Mouse (Mus musculus) kidney, postnatal 0 days (tissue): ENCODE measurements around the gene Trnp1. TPM values are rescaled to one million over a fixed set of nuclear protein-coding genes. Genes with fewer than 3 reads are reported as not detected.

Experiments used
- ATAC-seq: fragments of 200-750 bp; cut with Nextera tagmentation; replicated peaks from 2 replicates; pipeline ENCODE4 v1.8.0; 2017; ENCODE audit warnings: low read depth, moderate number of reproducible peaks, moderate TSS enrichment, moderate library complexity; ENCODE audit not compliant: low FRiP score
- DNase-seq: peaks from one replicate; pipeline ENCODE4 v3.0.0-alpha.2; 2016; ENCODE audit warnings: low spot score
- H3K27ac ChIP-seq: fragments of 300-500 bp; sonication (generic); 2 replicates; pipeline ENCODE4 v1.5.1; 2014; ENCODE audit warnings: mild to moderate bottlenecking
- H3K27me3 ChIP-seq: fragments of 300-500 bp; sonication (generic); 2 replicates; pipeline ENCODE4 v1.6.1; 2014; ENCODE audit warnings: low read length, mixed read lengths; ENCODE audit not compliant: insufficient read depth
- H3K36me3 ChIP-seq: fragments of 300-500 bp; sonication (generic); 2 replicates; pipeline ENCODE4 v1.6.1; 2014; ENCODE audit warnings: low read length, mixed read lengths; ENCODE audit not compliant: insufficient read depth
- H3K4me1 ChIP-seq: fragments of 300-500 bp; sonication (generic); replicated peaks from 2 replicates; pipeline ENCODE4 v1.6.1; 2014; ENCODE audit warnings: antibody characterized with exemption, low read length, mixed read lengths; ENCODE audit not compliant: insufficient read depth
- H3K4me2 ChIP-seq: fragments of 300-500 bp; sonication (generic); 2 replicates; pipeline ENCODE4 v1.6.1; 2014; ENCODE audit warnings: mild to moderate bottlenecking, low read length, moderate library complexity, mixed read lengths
- H3K4me3 ChIP-seq: fragments of 300-500 bp; sonication (generic); replicated peaks from 2 replicates; pipeline ENCODE4 v1.5.1; 2014; ENCODE audit warnings: low read depth, low read length
- H3K9ac ChIP-seq: fragments of 300-500 bp; sonication (generic); 2 replicates; pipeline ENCODE4 v1.6.1; 2014; ENCODE audit warnings: low read depth, low read length
- H3K9me3 ChIP-seq: fragments of 300-500 bp; sonication (generic); replicated peaks from 2 replicates; pipeline ENCODE4 v1.6.1; 2016; ENCODE audit warnings: low read length, inconsistent platforms, mixed read lengths
- CTCF ChIP-seq: IDR thresholded peaks from 2 replicates; pipeline ENCODE4 v1.5.1; 2016; ENCODE audit warnings: antibody characterized with exemption, low read depth, mild to moderate bottlenecking, moderate library complexity
- WGBS: fragments of 180-500 bp; shearing (Covaris S2); extraction: QIAGEN DNeasy Blood & Tissue Kit; methylation state at CpG from one replicate; pipeline ENCODE4 v1.1.7; 2014; 5-methylcytosine and 5-hydroxymethylcytosine counted together
- polyA plus RNA-seq: library from polyadenylated mRNA; unstranded; fragments of >200 nt; fragmentation: Nextera tagmentation; extraction: Ambion mirVana; gene quantifications from 2 replicates; pipeline ENCODE4 v1.2.1, GENCODE M21; 2015

Trnp1 gene
- polyA plus RNA-seq, 1 experiment from 2014 or later = 1.5 TPM

DNA sequence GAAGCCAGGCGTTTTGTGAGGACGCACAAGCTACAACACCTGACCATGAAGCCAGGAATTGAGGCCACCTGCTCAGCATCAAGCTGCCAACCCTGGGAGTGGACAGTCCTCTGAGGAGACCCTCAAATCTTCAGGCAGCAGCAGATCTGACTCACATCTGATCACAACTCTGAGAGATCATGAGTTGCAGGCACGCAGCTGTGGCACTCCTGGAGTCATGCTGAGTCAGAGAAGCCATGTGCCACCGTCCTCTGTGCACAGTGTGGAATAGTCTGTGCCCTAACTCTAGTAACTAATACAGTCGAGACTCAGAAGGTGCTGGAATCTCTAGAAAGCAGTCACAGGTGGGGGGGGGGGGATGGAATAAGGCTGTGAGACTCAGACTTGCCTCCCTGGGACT, 51.0 kb downstream of the Trnp1 start:
- ATAC-seq (no peak), DNase-seq (no peak)
- WGBS = 57% methylated on average over 5 of the region's 5 CpGs
- Histone ChIP-seq H3K4me2 (no peak overlapping the region), H3K4me3 (no peak overlapping the region), H3K9ac (no peak overlapping the region), H3K4me1 (no peaks in the 10 kb centered on the region), H3K36me3 (no peaks in the 10 kb centered on the region), H3K27me3 (no peaks in the 10 kb centered on the region), H3K27ac (no peak overlapping the region), H3K9me3 (no peaks in the 10 kb centered on the region)
- no peak for TF ChIP-seq CTCF

GRCm38 (mm10) chr4:133445727-133446126, 52.6 kb downstream of the Trnp1 start:
- Histone ChIP-seq H3K27ac (no peak overlapping the region), H3K9me3 (no peaks in the 10 kb centered on the region), H3K27me3 (no peaks in the 10 kb centered on the region), H3K36me3 (no peaks in the 10 kb centered on the region), H3K4me1 (no peaks in the 10 kb centered on the region; the same call in 1 of the 2 replicates), H3K9ac (no peak overlapping the region), H3K4me3 (no peak overlapping the region), H3K4me2 (no peak overlapping the region)
- 89% methylated on average over 5 of the region's 5 CpGs for WGBS
- ATAC-seq (no peak), DNase-seq (no peak)
- no peak for TF ChIP-seq CTCF

GRCm38 (mm10) chr4:133443085-133443484, 55.3 kb downstream of the Trnp1 start:
- Histone ChIP-seq H3K36me3 (no peaks in the 10 kb centered on the region), H3K9me3 (no peaks in the 10 kb centered on the region), H3K9ac (no peak overlapping the region), H3K27me3 (no peaks in the 10 kb centered on the region), H3K4me1 (peaks cover 13% of the 10 kb centered on the region; the same call in 1 of the 2 replicates), H3K27ac (no peak overlapping the region), H3K4me2 (no peak overlapping the region), H3K4me3 (no peak overlapping the region)
- DNase-seq (no peak), ATAC-seq (no peak)
- no peak for TF ChIP-seq CTCF
- 56% methylated on average over 5 of the region's 5 CpGs for WGBS

- H3K36me3 ChIP-seq = no peaks in the 10 kb centered on the region
- no peaks in the 10 kb centered on the region for H3K27me3 ChIP-seq
- no peak overlapping the region for H3K27ac ChIP-seq
- H3K4me1 ChIP-seq = peaks cover 13% of the 10 kb centered on the region; the same call in 1 of the 2 replicates
- no peaks in the 10 kb centered on the region for H3K9me3 ChIP-seq
- no peak overlapping the region for H3K9ac ChIP-seq
- H3K4me3 ChIP-seq = no peak overlapping the region
- H3K4me2 ChIP-seq = no peak overlapping the region
- 56% methylated on average over 3 of the region's 3 CpGs for WGBS
- ATAC-seq (no peak), DNase-seq (no peak)
- TF ChIP-seq CTCF = no peak
These were observed 56.2 kb downstream of the Trnp1 start for GRCm38 (mm10) chr4:133442194-133442593.

Other genes starting within 250 kb of the Trnp1 start
- 2.5 and 2.8 TPM in 2 replicates for gene Sytl1, start 235.4 kb downstream of the Trnp1 start, polyA plus RNA-seq
- gene Tmem222, start 220.8 kb downstream of the Trnp1 start, polyA plus RNA-seq = 74.5 and 81.2 TPM in 2 replicates
- gene Wdtc1, start 145.1 kb downstream of the Trnp1 start, polyA plus RNA-seq = 9.9 and 11.2 TPM in 2 replicates
- 5.7 and 7.1 TPM in 2 replicates for gene Slc9a1, start 128.8 kb downstream of the Trnp1 start, polyA plus RNA-seq
- 2.7 and 2.8 TPM in 2 replicates for gene Tent5b, start 18.4 kb downstream of the Trnp1 start, polyA plus RNA-seq
- 38.6 and 38.7 TPM in 2 replicates for gene Kdf1, start 20.4 kb upstream of the Trnp1 start, polyA plus RNA-seq
- gene Nudc, start 47.4 kb upstream of the Trnp1 start, polyA plus RNA-seq = 200 and 219 TPM in 2 replicates
- 0.75 and 0.83 TPM in 2 replicates for gene Nr0b2, start 54.8 kb upstream of the Trnp1 start, polyA plus RNA-seq
- 7.4 and 8.2 TPM in 2 replicates for gene Gpatch3, start 76.2 kb upstream of the Trnp1 start, polyA plus RNA-seq
- 17.5 and 19.5 TPM in 2 replicates for gene Gpn2, start 85.8 kb upstream of the Trnp1 start, polyA plus RNA-seq
- gene Sfn, start 103.6 kb upstream of the Trnp1 start, polyA plus RNA-seq = 20.5 and 21.3 TPM in 2 replicates
- gene Zdhhc18, start 151.6 kb upstream of the Trnp1 start, polyA plus RNA-seq = 3.7 and 7.1 TPM in 2 replicates
- 19.1 and 19.7 TPM in 2 replicates for gene Pigv, start 174.1 kb upstream of the Trnp1 start, polyA plus RNA-seq